Mouse (Mus musculus): ENCODE data around the gene Rtn4r.

Rtn4r gene

DNA sequence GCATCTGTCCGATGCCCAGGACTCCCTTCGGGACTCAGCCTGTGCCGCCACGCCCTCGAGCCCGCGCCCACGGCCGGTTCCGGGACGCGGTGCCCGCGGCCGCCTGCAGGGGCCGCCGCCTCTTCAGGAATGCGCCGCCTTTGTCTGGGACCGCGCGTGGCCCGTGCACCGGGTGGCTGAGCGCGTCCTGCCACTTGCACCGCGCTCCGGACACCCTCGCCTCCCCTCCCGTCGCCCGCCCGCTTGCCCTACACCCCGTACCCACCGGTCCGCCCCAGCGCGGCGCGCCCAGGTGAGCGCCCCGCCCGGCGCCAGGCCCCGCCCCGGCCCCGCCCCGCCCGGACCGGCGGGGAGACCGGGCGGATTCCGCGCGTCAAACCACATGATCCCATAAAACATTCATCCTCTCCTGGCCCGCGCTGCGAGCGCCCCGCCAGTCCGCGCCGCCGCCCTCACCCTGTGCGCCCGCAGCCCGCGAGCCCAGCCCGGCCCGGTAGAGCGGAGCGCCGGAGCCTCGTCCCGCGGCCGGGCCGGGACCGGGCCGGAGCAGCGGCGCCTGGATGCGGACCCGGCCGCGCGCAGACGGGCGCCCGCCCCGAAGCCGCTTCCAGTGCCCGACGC, at the start of gene Rtn4r:
Gene Rtn4r, plus strand, starts transcription at position 402 of the 621 bp plus-strand sequence.
- DNase-seq (ENCODE audit: low spot score) = no peak

- no peak for DNase-seq (ENCODE audit: low spot score)
Measured at GRCm38 (mm10) chr16:18078314-18079015, 49.0 kb upstream of the Rtn4r start.

- DNase-seq (ENCODE audit: low spot score) = no peak
Measured at GRCm38 (mm10) chr16:18079300-18079699, 48.1 kb upstream of the Rtn4r start.

- DNase-seq (ENCODE audit: low spot score) = no peak
Measured at GRCm38 (mm10) chr16:18080171-18080570, 47.3 kb upstream of the Rtn4r start.

DNA sequence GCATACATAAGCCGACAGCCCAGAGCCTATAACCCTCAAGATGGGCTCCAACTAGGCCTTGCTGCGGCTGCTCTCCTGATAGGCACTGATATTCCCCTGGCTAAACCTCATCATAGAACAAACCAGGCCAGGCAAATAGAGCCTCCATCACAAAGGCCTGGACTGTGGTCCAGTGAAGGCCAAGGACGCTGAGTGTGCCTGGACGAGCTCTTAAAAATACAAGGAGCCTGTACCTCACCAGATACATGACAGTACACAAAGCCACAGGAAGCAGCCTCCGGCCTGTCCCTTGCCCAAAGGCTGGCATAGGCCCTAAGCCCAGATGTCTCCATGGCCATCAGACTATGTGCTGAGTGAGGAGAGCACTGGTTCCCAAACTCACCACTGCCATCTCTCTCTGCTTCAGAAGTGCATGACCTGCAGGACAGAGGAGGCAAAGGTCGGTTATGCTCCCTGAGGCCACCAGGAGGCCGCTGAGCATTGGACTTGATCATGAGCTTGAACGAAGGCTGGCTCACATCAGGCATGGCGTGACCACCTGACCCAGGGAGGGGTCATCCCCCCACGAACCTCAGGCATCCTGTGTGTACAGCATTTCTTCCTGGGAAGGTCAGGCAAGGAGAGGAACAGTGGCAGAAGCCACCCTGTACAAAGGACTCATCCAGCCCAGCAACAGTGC, 46.2 kb upstream of the Rtn4r start:
- no peak for DNase-seq (ENCODE audit: low spot score)

- DNase-seq (ENCODE audit: low spot score) = no peak
Measured at GRCm38 (mm10) chr16:18082291-18082690, 45.2 kb upstream of the Rtn4r start.

GRCm38 (mm10) chr16:18083231-18083951, 44.1 kb upstream of the Rtn4r start:
- no peak for DNase-seq (ENCODE audit: low spot score)

- DNase-seq (ENCODE audit: low spot score) = no peak
Measured at GRCm38 (mm10) chr16:18084262-18084661, 43.2 kb upstream of the Rtn4r start.

- DNase-seq (ENCODE audit: low spot score) = no peak
Measured at GRCm38 (mm10) chr16:18087101-18087500, 40.3 kb upstream of the Rtn4r start.

- no peak for DNase-seq (ENCODE audit: low spot score)
Measured at GRCm38 (mm10) chr16:18096348-18096747, 31.1 kb upstream of the Rtn4r start.

- no peak for DNase-seq (ENCODE audit: low spot score)
Measured at GRCm38 (mm10) chr16:18102816-18103215, 24.6 kb upstream of the Rtn4r start.

- DNase-seq (ENCODE audit: low spot score) = no peak
Measured at GRCm38 (mm10) chr16:18103366-18103765, 24.1 kb upstream of the Rtn4r start.

- DNase-seq (ENCODE audit: low spot score) = no peak
Measured at GRCm38 (mm10) chr16:18103808-18104207, 23.6 kb upstream of the Rtn4r start.

DNA sequence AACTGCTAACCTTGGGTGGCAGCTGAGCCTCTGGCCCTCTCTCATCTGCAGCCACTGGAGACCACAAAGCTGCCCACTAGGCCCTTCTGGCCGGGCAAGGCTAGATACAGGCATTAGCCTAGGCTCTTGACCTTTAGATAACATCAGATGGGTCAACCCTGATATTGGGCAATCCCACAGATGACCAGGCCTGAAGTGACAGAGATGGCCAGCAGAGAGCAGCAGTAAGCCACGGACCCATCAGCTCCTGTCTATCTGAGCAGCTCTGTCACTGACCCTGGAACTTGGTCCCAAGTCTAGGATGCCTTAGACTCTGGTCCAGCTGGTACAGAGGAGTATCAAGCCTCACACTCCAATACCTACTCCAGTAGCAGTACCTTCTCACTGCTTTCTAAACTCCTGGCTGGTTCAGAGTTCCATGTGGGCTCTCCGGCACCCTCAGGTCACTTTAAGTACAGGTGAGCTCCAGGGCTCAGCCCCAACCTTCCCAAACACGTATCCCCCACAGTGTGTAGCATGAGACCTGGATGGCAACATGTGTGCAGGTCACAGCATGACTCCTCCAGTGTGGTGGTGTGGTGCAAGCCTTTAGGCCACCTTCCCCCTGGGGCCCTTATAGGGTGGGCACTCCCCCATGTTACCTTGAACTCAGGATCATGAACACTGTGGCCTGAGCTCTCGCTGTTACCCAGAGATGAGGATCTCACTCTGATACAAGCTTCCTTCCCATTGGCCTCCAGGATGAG, 19.0 kb upstream of the Rtn4r start:
- no peak for DNase-seq (ENCODE audit: low spot score)

- no peak for DNase-seq (ENCODE audit: low spot score)
Measured at GRCm38 (mm10) chr16:18111042-18111441, 16.4 kb upstream of the Rtn4r start.

- DNase-seq (ENCODE audit: low spot score) = no peak
Measured at GRCm38 (mm10) chr16:18116467-18116866, 11.0 kb upstream of the Rtn4r start.

GRCm38 (mm10) chr16:18118285-18118684, 9.2 kb upstream of the Rtn4r start:
- no peak for DNase-seq (ENCODE audit: low spot score)

- peak; percentile 30 for DNase-seq (ENCODE audit: low spot score)
Measured at GRCm38 (mm10) chr16:18119031-18119730, 8.3 kb upstream of the Rtn4r start.

DNA sequence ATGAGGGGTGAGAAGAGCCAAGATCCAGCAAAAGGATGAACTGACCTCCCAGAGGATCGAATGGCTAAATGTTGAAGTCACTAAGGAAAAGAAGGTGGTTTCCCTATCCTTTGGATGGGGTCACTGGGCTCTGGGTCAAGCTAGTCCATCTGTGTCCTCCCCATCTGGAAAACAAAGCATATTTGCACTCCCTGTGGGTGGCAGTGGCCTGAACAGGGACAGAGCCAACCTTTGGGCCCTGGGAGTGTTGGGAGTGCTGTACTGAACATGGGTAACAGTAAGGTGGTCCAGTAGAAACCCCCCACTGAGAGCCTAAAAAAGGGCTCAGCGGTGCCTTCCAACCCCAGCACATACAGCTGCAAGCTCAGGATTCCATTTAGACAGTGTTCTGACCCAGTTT, 4.7 kb upstream of the Rtn4r start:
- DNase-seq (ENCODE audit: low spot score) = no peak

- DNase-seq (ENCODE audit: low spot score) = no peak
Measured at GRCm38 (mm10) chr16:18123471-18123870, 4.0 kb upstream of the Rtn4r start.

DNA sequence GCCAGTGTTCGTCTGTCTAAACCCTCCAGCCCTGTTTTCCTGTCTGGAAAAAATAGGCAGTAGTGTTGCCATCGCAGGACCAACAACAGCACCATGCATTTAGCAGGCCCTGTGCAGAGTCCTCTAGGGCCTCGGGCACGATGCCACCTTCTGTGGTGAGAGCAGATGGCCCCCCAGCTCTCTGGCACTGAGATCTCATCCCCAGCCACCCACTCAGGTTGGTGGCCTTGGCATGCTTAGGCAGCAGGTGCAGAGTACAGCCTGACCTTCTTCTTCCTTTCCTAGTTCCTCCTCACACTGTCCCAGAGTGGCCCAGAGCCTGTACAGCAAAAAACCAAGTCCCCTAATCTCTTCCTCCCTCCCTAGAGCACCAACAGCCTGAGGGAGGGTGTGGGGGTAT, 3.4 kb upstream of the Rtn4r start:
- DNase-seq (ENCODE audit: low spot score) = no peak

All from c-Kit-positive CD71-positive TER-119-positive erythroid progenitor cells, embryonic 14.5 days (primary cell).